Mouse (Mus musculus) MEL (cell line): ENCODE results near the gene Slc13a4. TPM values are rescaled to one million over a fixed set of nuclear protein-coding genes. Genes with fewer than 3 reads are reported as not detected.

Source experiments
- DNase-seq: peaks from one replicate; pipeline ENCODE4 v3.0.0; 2011; ENCODE audit warnings: low read depth, low spot score
- H3K27ac ChIP-seq: 2 replicates; pipeline ENCODE4 v1.5.1; 2012; ENCODE audit warnings: low read depth, mild to moderate bottlenecking, control low read depth, low read length, moderate library complexity; ENCODE audit not compliant: control insufficient read depth
- H3K27me3 ChIP-seq, 2 experiments: fragments of 150-350 bp in 1 of 2; sonication (generic) in 1 of 2; 2 replicates each; pipeline ENCODE4 v1.6.1; 2012; ENCODE audit warnings: low read length in 2 of 2, mild to moderate bottlenecking in 2 of 2, improper control_type of control experiment in 1 of 2, moderate library complexity in 1 of 2; ENCODE audit not compliant: insufficient read depth in 2 of 2, control insufficient read depth in 1 of 2
- H3K36me3 ChIP-seq, 2 experiments: 2 replicates each; pipeline ENCODE4 v1.6.1; 2012 to 2014; ENCODE audit warnings: low read length in 2 of 2, improper control_type of control experiment in 1 of 2, inconsistent platforms in 1 of 2, mild to moderate bottlenecking in 1 of 2; ENCODE audit not compliant: insufficient read depth in 2 of 2, control insufficient read depth in 1 of 2
- H3K4me1 ChIP-seq, 2 experiments: fragments of 150-350 bp in 1 of 2; sonication (generic) in 1 of 2; 2 replicates each; pipeline ENCODE4 v1.6.1; 2012; ENCODE audit warnings: low read length in 2 of 2, improper control_type of control experiment in 1 of 2, mild to moderate bottlenecking in 1 of 2; ENCODE audit not compliant: insufficient read depth in 2 of 2, control insufficient read depth in 1 of 2
- H3K4me3 ChIP-seq, 2 experiments: fragments of 150-350 bp in 1 of 2; sonication (generic) in 1 of 2; 2 replicates each; pipeline ENCODE4 v1.5.1; 2012; ENCODE audit warnings: low read depth in 2 of 2, low read length in 2 of 2, mild to moderate bottlenecking in 2 of 2, moderate library complexity in 2 of 2, control low read depth in 1 of 2, improper control_type of control experiment in 1 of 2; ENCODE audit not compliant: control insufficient read depth in 1 of 2, insufficient read depth in 1 of 2
- H3K79me2 ChIP-seq: 2 replicates; pipeline ENCODE4 v1.6.1; 2012; ENCODE audit warnings: mild to moderate bottlenecking, low read length, moderate library complexity; ENCODE audit not compliant: control insufficient read depth, poor library complexity, insufficient read depth
- H3K9ac ChIP-seq: 2 replicates; pipeline ENCODE4 v1.6.1; 2012; ENCODE audit warnings: low read depth, mild to moderate bottlenecking, control low read depth, low read length, moderate library complexity; ENCODE audit not compliant: control insufficient read depth, poor library complexity, severe bottlenecking
- H3K9me3 ChIP-seq: fragments of 150-350 bp; sonication (generic); replicated peaks from 2 replicates; pipeline ENCODE4 v1.6.1; 2012; ENCODE audit warnings: mild to moderate bottlenecking, low read length, improper control_type of control experiment, moderate library complexity; ENCODE audit not compliant: insufficient read depth
- BHLHE40 ChIP-seq: IDR thresholded peaks from 2 replicates; pipeline ENCODE4 v1.6.1; 2012; ENCODE audit warnings: low read depth, mild to moderate bottlenecking, inconsistent platforms, low read length, improper control_type of control experiment, borderline replicate concordance
- CHD2 ChIP-seq: IDR thresholded peaks from 2 replicates; pipeline ENCODE4 v1.6.1; 2011; ENCODE audit warnings: low read length, improper control_type of control experiment
- E2F4 ChIP-seq: IDR thresholded peaks from 2 replicates; pipeline ENCODE4 v1.6.1; 2011; ENCODE audit warnings: low read depth, low read length, improper control_type of control experiment, borderline replicate concordance
- GABPA ChIP-seq: IDR thresholded peaks from 2 replicates; pipeline ENCODE4 v1.6.1; 2012; ENCODE audit warnings: low read depth, mild to moderate bottlenecking, inconsistent platforms, low read length, improper control_type of control experiment, moderate library complexity
- GATA1 ChIP-seq: IDR thresholded peaks from 2 replicates; pipeline ENCODE4 v1.6.1; 2011; ENCODE audit warnings: low read depth, low read length, improper control_type of control experiment
- JUND ChIP-seq: IDR thresholded peaks from 2 replicates; pipeline ENCODE4 v1.6.1; 2011; ENCODE audit warnings: low read depth, mild to moderate bottlenecking, improper control_type of control experiment, low read length
- KAT2A ChIP-seq: conservative IDR thresholded peaks from 2 replicates; pipeline ENCODE4 v1.6.1; 2012; ENCODE audit warnings: low read depth, low read length, improper control_type of control experiment, inconsistent platforms
- MAFK ChIP-seq: IDR thresholded peaks from 2 replicates; pipeline ENCODE4 v1.6.1; 2011; ENCODE audit warnings: low read depth, mild to moderate bottlenecking, low read length, improper control_type of control experiment, borderline replicate concordance
- MAZ ChIP-seq: IDR thresholded peaks from 2 replicates; pipeline ENCODE4 v1.6.1; 2012; ENCODE audit warnings: low read depth, mild to moderate bottlenecking, inconsistent platforms, low read length, improper control_type of control experiment
- MEF2A ChIP-seq: IDR thresholded peaks from 2 replicates; pipeline ENCODE4 v1.6.1; 2014; ENCODE audit warnings: low read depth, mild to moderate bottlenecking, inconsistent platforms, low read length, improper control_type of control experiment; ENCODE audit not compliant: poor library complexity, insufficient replicate concordance, severe bottlenecking; ENCODE audit errors: extremely low read depth
- MXI1 ChIP-seq: IDR thresholded peaks from 2 replicates; pipeline ENCODE4 v1.6.1; 2011; ENCODE audit warnings: mild to moderate bottlenecking, low read depth, low read length, improper control_type of control experiment
- POLR2A ChIP-seq, 2 experiments: IDR thresholded peaks; 2 replicates each; pipeline ENCODE4 v1.6.1; 2011 to 2012; ENCODE audit warnings: low read length in 2 of 2, mild to moderate bottlenecking in 2 of 2, control low read depth in 1 of 2, improper control_type of control experiment in 1 of 2, low read depth in 1 of 2, moderate library complexity in 1 of 2; ENCODE audit not compliant: control insufficient read depth in 1 of 2, insufficient read depth in 1 of 2, poor library complexity in 1 of 2
- POLR2AphosphoS5 ChIP-seq: IDR thresholded peaks from 2 replicates; pipeline ENCODE4 v1.6.1; 2012; ENCODE audit warnings: low read depth, borderline replicate concordance, mild to moderate bottlenecking, inconsistent platforms, low read length, moderate library complexity, mixed read lengths
- RCOR1 ChIP-seq: IDR thresholded peaks from 2 replicates; pipeline ENCODE4 v1.6.1; 2012; ENCODE audit warnings: low read depth, mild to moderate bottlenecking, inconsistent platforms, low read length, improper control_type of control experiment
- TBP ChIP-seq: IDR thresholded peaks from 2 replicates; pipeline ENCODE4 v1.8.0; 2011; ENCODE audit warnings: low read depth, low read length, improper control_type of control experiment
- TCF12 ChIP-seq: IDR thresholded peaks from 2 replicates; pipeline ENCODE4 v1.6.1; 2014; ENCODE audit warnings: low read depth, mild to moderate bottlenecking, inconsistent platforms, low read length, improper control_type of control experiment, moderate library complexity
- UBTF ChIP-seq: IDR thresholded peaks from 2 replicates; pipeline ENCODE4 v1.6.1; 2012; ENCODE audit warnings: low read depth, mild to moderate bottlenecking, inconsistent platforms, low read length, improper control_type of control experiment, moderate library complexity, borderline replicate concordance; ENCODE audit not compliant: insufficient read depth
- ZC3H11A ChIP-seq: IDR thresholded peaks from 2 replicates; pipeline ENCODE4 v1.6.1; 2012; ENCODE audit warnings: low read depth, mild to moderate bottlenecking, inconsistent platforms, low read length, improper control_type of control experiment
- ZKSCAN1 ChIP-seq: IDR thresholded peaks from 2 replicates; pipeline ENCODE4 v1.6.1; 2012; ENCODE audit warnings: low read depth, mild to moderate bottlenecking, inconsistent platforms, low read length, improper control_type of control experiment, moderate library complexity
- ZNF384 ChIP-seq: IDR thresholded peaks from 2 replicates; pipeline ENCODE4 v1.6.1; 2012; ENCODE audit warnings: low read depth, mild to moderate bottlenecking, inconsistent platforms, low read length, improper control_type of control experiment
- polyA plus RNA-seq, 2 experiments: library from polyadenylated mRNA; stranded (reverse) in 1 of 2; unstranded in 1 of 2; fragments of >175 nt in 1 of 2; fragments of >200 nt in 1 of 2; gene quantifications; 2 replicates each; pipeline versions ENCODE4 v1.2.1 to v1.2.4; 2012; ENCODE audit warnings: low replicate concordance in 2 of 2, low read depth in 1 of 2; ENCODE audit not compliant: insufficient read length in 2 of 2, insufficient read depth in 1 of 2, missing spikeins in 1 of 2
- total RNA-seq: library from RNA; depleted of rRNA; stranded (reverse); fragments of 300-350 nt; gene quantifications from 2 replicates; pipeline ENCODE4 v1.2.3, GENCODE M21; 2012

Slc13a4 gene
- total and polyA plus RNA-seq, 3 experiments, result 0.14 TPM; not detected in 2

DNA sequence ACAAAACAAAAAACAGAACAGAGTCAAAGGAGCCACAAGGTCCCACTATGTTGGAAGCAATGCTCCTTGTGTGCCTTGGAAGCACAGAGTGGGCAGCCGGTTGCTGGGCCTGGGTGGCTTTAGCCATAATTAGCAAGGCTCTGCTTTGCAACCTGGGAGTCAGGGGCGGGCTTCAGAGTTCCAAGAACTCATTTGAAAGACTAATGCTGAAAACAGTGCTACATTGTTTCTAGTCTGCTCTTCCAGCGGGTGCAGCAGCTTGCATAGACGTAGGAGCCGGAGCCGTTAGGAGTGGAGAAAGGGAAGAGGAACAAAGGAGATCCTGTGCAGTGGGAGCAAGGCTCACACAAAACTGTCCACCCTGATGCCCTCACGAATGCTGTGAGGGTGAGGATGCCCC, 19.0 kb downstream of the Slc13a4 start:
- DNase-seq, result no peak
- Histone ChIP-seq H3K27ac (no peak overlapping the region), H3K4me1 (no peaks in the 10 kb centered on the region), H3K9me3 (no peaks in the 10 kb centered on the region), H3K27me3 (peaks cover 0 to 2% of the 10 kb centered on the region in 2 experiments; a peak in 1 of 4 replicates), H3K9ac (no peak overlapping the region), H3K79me2 (no peaks in the 10 kb centered on the region), H3K4me3 (no peak overlapping the region), H3K36me3 (no peaks in the 10 kb centered on the region)
- TF ChIP-seq ZKSCAN1 (no peak), GABPA (no peak), MAFK (no peak), UBTF (no peak), MXI1 (no peak), RCOR1 (no peak), ZNF384 (no peak), POLR2A (IDR thresholded peaks at IDR 0.05; ENCODE audit: control insufficient read depth in 1 of 2, insufficient read depth in 1 of 2, low read depth in 1 of 2, low read length in 2 of 2, poor library complexity in 1 of 2) (no peak), CHD2 (no peak), BHLHE40 (no peak), GATA1 (no peak), TCF12 (no peak)

DNA sequence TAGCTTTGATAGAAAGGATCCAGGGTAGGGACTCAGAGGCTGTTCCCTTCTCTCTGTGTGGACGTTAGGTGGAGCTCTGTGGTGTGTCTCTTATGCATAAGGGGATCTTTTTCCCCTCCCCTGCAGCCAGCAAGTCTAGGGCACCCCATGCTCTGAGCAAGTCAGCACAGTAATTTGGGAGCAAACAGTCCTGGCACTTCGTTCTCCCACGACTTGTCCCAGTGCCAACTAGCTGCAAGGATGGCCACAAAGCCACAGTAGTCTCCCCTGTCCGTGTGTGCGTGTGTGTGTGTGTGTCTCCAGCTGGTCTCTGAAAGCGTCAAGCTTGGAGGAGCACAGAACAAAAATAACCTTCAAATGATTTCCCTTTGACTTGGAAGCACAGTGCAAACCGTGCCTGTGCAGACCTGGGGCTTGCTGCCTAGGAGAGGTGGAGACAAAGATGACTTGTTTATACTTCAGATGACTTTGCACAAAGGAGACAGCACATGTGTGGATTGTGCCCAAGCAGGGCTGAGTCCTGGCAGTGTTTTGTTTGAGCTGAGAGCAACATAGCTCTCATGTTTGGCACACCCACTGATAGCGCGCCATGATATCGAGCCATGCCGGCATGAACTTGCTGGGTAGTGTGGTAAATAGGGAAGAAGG, 19.7 kb downstream of the Slc13a4 start:
- H3K27me3 ChIP-seq, result peaks cover 0 to 2% of the 10 kb centered on the region in 2 experiments; a peak in 1 of 4 replicates
- H3K9me3 ChIP-seq, result no peaks in the 10 kb centered on the region
- H3K9ac ChIP-seq, result no peak overlapping the region
- no peak overlapping the region for H3K27ac ChIP-seq
- TF ChIP-seq JUND, result no peak
- TF ChIP-seq ZNF384, result no peak
- TF ChIP-seq CHD2, result no peak
- no peak for TF ChIP-seq POLR2AphosphoS5
- no peak for TF ChIP-seq KAT2A
- TF ChIP-seq ZC3H11A, result no peak
- no peak for TF ChIP-seq UBTF
- no peak for TF ChIP-seq MAZ
- no peak for TF ChIP-seq TBP
- no peak for TF ChIP-seq MEF2A
- TF ChIP-seq E2F4, result no peak
- H3K4me1 ChIP-seq, result no peaks in the 10 kb centered on the region
- H3K36me3 ChIP-seq, result no peaks in the 10 kb centered on the region
- H3K79me2 ChIP-seq, result no peaks in the 10 kb centered on the region
- no peak for DNase-seq
- H3K4me3 ChIP-seq, result no peak overlapping the region
